Mouse (Mus musculus): ENCODE results near the gene Rnf39. TPM values are rescaled to one million over a fixed set of nuclear protein-coding genes. Genes with fewer than 3 reads are reported as not detected.
A peak's percentile ranks its signal among the peaks of the same experiment; 100 is the strongest.

Rnf39 gene
- total and polyA plus RNA-seq, 3 experiments: 0.18 TPM; not detected in 2

- Histone ChIP-seq H3K9me3 (replicated peaks; ENCODE audit: insufficient read depth, low read length) (no peaks in the 10 kb centered on the region), H3K36me3 (ENCODE audit: control insufficient read depth in 1 of 2, insufficient read depth in 2 of 2, low read length in 2 of 2) (peaks cover 0 to 11% of the 10 kb centered on the region in 2 experiments; a peak in 2 of 4 replicates), H3K4me1 (ENCODE audit: control insufficient read depth in 1 of 2, insufficient read depth in 2 of 2, low read length in 2 of 2) (peaks cover 3 to 8% of the 10 kb centered on the region in 2 experiments; a peak in 2 of 4 replicates)
Observed at GRCm38 (mm10) chr17:36995448-36995847, 52.7 kb downstream of the Rnf39 start.

GRCm38 (mm10) chr17:36997033-36997735 lies 54.5 kb downstream of the Rnf39 start:
- 0 out of 4 replicates have a peak, but pooled peaks cover 0 to 2% of the 10 kb centered on the region in 2 experiments for H3K4me1 ChIP-seq (ENCODE audit: control insufficient read depth in 1 of 2, insufficient read depth in 2 of 2, low read length in 2 of 2)
- DNase-seq (ENCODE audit: low read depth, low spot score): peak; percentile 71
- H3K4me3 ChIP-seq (ENCODE audit: control insufficient read depth in 1 of 2, insufficient read depth in 1 of 2, low read depth in 2 of 2, low read length in 2 of 2): no peak overlapping the region
- H3K9me3 ChIP-seq (replicated peaks; ENCODE audit: insufficient read depth, low read length): no peaks in the 10 kb centered on the region
- no peak overlapping the region for H3K27ac ChIP-seq (ENCODE audit: control insufficient read depth, low read depth, low read length)
- H3K79me2 ChIP-seq (ENCODE audit: control insufficient read depth, insufficient read depth, low read length, poor library complexity): no peaks in the 10 kb centered on the region
- peaks cover 0 to 3% of the 10 kb centered on the region in 2 experiments; a peak in 2 of 4 replicates for H3K36me3 ChIP-seq (ENCODE audit: control insufficient read depth in 1 of 2, insufficient read depth in 2 of 2, low read length in 2 of 2)
- H3K9ac ChIP-seq (ENCODE audit: control insufficient read depth, low read depth, low read length, poor library complexity, severe bottlenecking): no peak overlapping the region
- H3K27me3 ChIP-seq (ENCODE audit: control insufficient read depth in 1 of 2, insufficient read depth in 2 of 2, low read length in 2 of 2): no peaks in the 10 kb centered on the region
- TF ChIP-seq MEF2A (IDR thresholded peaks at IDR 0.05; ENCODE audit: extremely low read depth, insufficient replicate concordance, low read depth, low read length, poor library complexity, severe bottlenecking): no peak
- no peak for TF ChIP-seq ZMIZ1 (IDR thresholded peaks at IDR 0.05; ENCODE audit: low read depth, low read length)
- TF ChIP-seq NRF1 (IDR thresholded peaks at IDR 0.05; ENCODE audit: insufficient read depth, low read depth, low read length, poor library complexity, severe bottlenecking): no peak
- peak; percentile 81 for TF ChIP-seq SMC3 (IDR thresholded peaks at IDR 0.05; ENCODE audit: low read depth, low read length)
- peak; percentile 59 for TF ChIP-seq RAD21 (IDR thresholded peaks at IDR 0.05; ENCODE audit: low read depth, low read length)
- TF ChIP-seq ZC3H11A (IDR thresholded peaks at IDR 0.05; ENCODE audit: low read depth, low read length): peak; percentile 34; the same call in 1 of the 2 replicates
- TF ChIP-seq CTCF (IDR thresholded peaks at IDR 0.05 in 2 of 3, conservative IDR thresholded peaks at IDR 0.05 in 1 of 3; ENCODE audit: control insufficient read depth in 1 of 3, insufficient read depth in 1 of 3, low read depth in 2 of 3, low read length in 3 of 3, poor library complexity in 1 of 3, severe bottlenecking in 1 of 3): peak; percentile 79 to 84 (median 80)
- no peak for TF ChIP-seq BHLHE40 (IDR thresholded peaks at IDR 0.05; ENCODE audit: borderline replicate concordance, low read depth, low read length)
- no peak for TF ChIP-seq USF1 (IDR thresholded peaks at IDR 0.05; ENCODE audit: low read depth, low read length)

More at GRCm38 (mm10) chr17:36995448-36995847, 52.7 kb downstream of the Rnf39 start:
- no peak for DNase-seq (ENCODE audit: low read depth, low spot score)
- Histone ChIP-seq H3K79me2 (ENCODE audit: control insufficient read depth, insufficient read depth, low read length, poor library complexity) (no peaks in the 10 kb centered on the region), H3K27me3 (ENCODE audit: control insufficient read depth in 1 of 2, insufficient read depth in 2 of 2, low read length in 2 of 2) (no peaks in the 10 kb centered on the region), H3K9ac (ENCODE audit: control insufficient read depth, low read depth, low read length, poor library complexity, severe bottlenecking) (no peak overlapping the region), H3K4me3 (ENCODE audit: control insufficient read depth in 1 of 2, insufficient read depth in 1 of 2, low read depth in 2 of 2, low read length in 2 of 2) (no peak overlapping the region), H3K27ac (ENCODE audit: control insufficient read depth, low read depth, low read length) (no peak overlapping the region)
- TF ChIP-seq TAL1 (IDR thresholded peaks at IDR 0.05; ENCODE audit: low read length): no peak

Other genes with a start within 250 kb of the Rnf39 start
- gene H2-M10.5, start 170.0 kb upstream of the Rnf39 start, total RNA-seq (2012; rRNA removed): not detected in 2 replicates
- not detected for gene H2-M10.5, start 170.0 kb upstream of the Rnf39 start, polyA plus RNA-seq (2012; ENCODE audit: insufficient read depth in 1 of 2, insufficient read length in 2 of 2, low read depth in 1 of 2, low replicate concordance in 2 of 2, missing spikeins in 1 of 2)
- gene H2-M10.6, start 130.7 kb upstream of the Rnf39 start, total RNA-seq (2012; rRNA removed): not detected in 2 replicates
- not detected for gene H2-M10.6, start 130.7 kb upstream of the Rnf39 start, polyA plus RNA-seq (2012; ENCODE audit: insufficient read depth in 1 of 2, insufficient read length in 2 of 2, low read depth in 1 of 2, low replicate concordance in 2 of 2, missing spikeins in 1 of 2)
- 4.9 and 5.6 TPM in 2 replicates for gene Trim26, start 105.8 kb upstream of the Rnf39 start, total RNA-seq (2012; rRNA removed)
- gene Trim26, start 105.8 kb upstream of the Rnf39 start, polyA plus RNA-seq (2012; ENCODE audit: insufficient read depth in 1 of 2, insufficient read length in 2 of 2, low read depth in 1 of 2, low replicate concordance in 2 of 2, missing spikeins in 1 of 2): 10 to 100 TPM in 1 of 2 experiments, not detected in 1; 12.4 TPM
- gene Trim15, start 75.7 kb upstream of the Rnf39 start, total RNA-seq (2012; rRNA removed): not detected in 2 replicates
- under 1 TPM in 1 of 2 experiments, not detected in 1; 0.07 TPM for gene Trim15, start 75.7 kb upstream of the Rnf39 start, polyA plus RNA-seq (2012; ENCODE audit: insufficient read depth in 1 of 2, insufficient read length in 2 of 2, low read depth in 1 of 2, low replicate concordance in 2 of 2, missing spikeins in 1 of 2)
- 20.6 and 30.2 TPM in 2 replicates for gene Trim10, start 73.3 kb upstream of the Rnf39 start, total RNA-seq (2012; rRNA removed)
- gene Trim10, start 73.3 kb upstream of the Rnf39 start, polyA plus RNA-seq (2012; ENCODE audit: insufficient read depth in 1 of 2, insufficient read length in 2 of 2, low read depth in 1 of 2, low replicate concordance in 2 of 2, missing spikeins in 1 of 2): 10 to 100 TPM in 1 of 2 experiments, not detected in 1; 30.4 TPM
- gene Trim40, start 52.8 kb upstream of the Rnf39 start, total RNA-seq (2012; rRNA removed): 0.04 TPM in 1 of 2 replicates, not detected in the other
- gene Trim40, start 52.8 kb upstream of the Rnf39 start, polyA plus RNA-seq (2012; ENCODE audit: insufficient read depth in 1 of 2, insufficient read length in 2 of 2, low read depth in 1 of 2, low replicate concordance in 2 of 2, missing spikeins in 1 of 2): under 1 TPM in 1 of 2 experiments, not detected in 1; 0.04 TPM
- not detected in 2 replicates for gene Trim31, start 44.8 kb upstream of the Rnf39 start, total RNA-seq (2012; rRNA removed)
- not detected for gene Trim31, start 44.8 kb upstream of the Rnf39 start, polyA plus RNA-seq (2012; ENCODE audit: insufficient read depth in 1 of 2, insufficient read length in 2 of 2, low read depth in 1 of 2, low replicate concordance in 2 of 2, missing spikeins in 1 of 2)
- gene Ppp1r11, start 8.8 kb downstream of the Rnf39 start, total RNA-seq (2012; rRNA removed): 128 and 138 TPM in 2 replicates
- gene Ppp1r11, start 8.8 kb downstream of the Rnf39 start, polyA plus RNA-seq (2012; ENCODE audit: insufficient read depth in 1 of 2, insufficient read length in 2 of 2, low read depth in 1 of 2, low replicate concordance in 2 of 2, missing spikeins in 1 of 2): 100 to 1,000 TPM in 1 of 2 experiments, not detected in 1; 146 TPM
- 20.5 and 26.4 TPM in 2 replicates for gene Znrd1, start 15.6 kb downstream of the Rnf39 start, total RNA-seq (2012; rRNA removed)
- gene Znrd1, start 15.6 kb downstream of the Rnf39 start, polyA plus RNA-seq (2012; ENCODE audit: insufficient read depth in 1 of 2, insufficient read length in 2 of 2, low read depth in 1 of 2, low replicate concordance in 2 of 2, missing spikeins in 1 of 2): 10 to 100 TPM in 1 of 2 experiments, not detected in 1; 38.2 TPM
- gene Znrd1as, start 15.7 kb downstream of the Rnf39 start, total RNA-seq (2012; rRNA removed): 2.8 and 3.4 TPM in 2 replicates
- gene Znrd1as, start 15.7 kb downstream of the Rnf39 start, polyA plus RNA-seq (2012; ENCODE audit: insufficient read depth in 1 of 2, insufficient read length in 2 of 2, low read depth in 1 of 2, low replicate concordance in 2 of 2, missing spikeins in 1 of 2): 1 to 10 TPM in 1 of 2 experiments, not detected in 1; 1.8 TPM
- gene 2410137M14Rik, start 38.3 kb downstream of the Rnf39 start, total RNA-seq (2012; rRNA removed): not detected in 2 replicates
- gene 2410137M14Rik, start 38.3 kb downstream of the Rnf39 start, polyA plus RNA-seq (2012; ENCODE audit: insufficient read depth in 1 of 2, insufficient read length in 2 of 2, low read depth in 1 of 2, low replicate concordance in 2 of 2, missing spikeins in 1 of 2): not detected
- not detected in 2 replicates for gene H2-M5, start 46.6 kb downstream of the Rnf39 start, total RNA-seq (2012; rRNA removed)
- gene H2-M5, start 46.6 kb downstream of the Rnf39 start, polyA plus RNA-seq (2012; ENCODE audit: insufficient read depth in 1 of 2, insufficient read length in 2 of 2, low read depth in 1 of 2, low replicate concordance in 2 of 2, missing spikeins in 1 of 2): not detected
- not detected in 2 replicates for gene Zfp57, start 58.2 kb downstream of the Rnf39 start, total RNA-seq (2012; rRNA removed)
- not detected for gene Zfp57, start 58.2 kb downstream of the Rnf39 start, polyA plus RNA-seq (2012; ENCODE audit: insufficient read depth in 1 of 2, insufficient read length in 2 of 2, low read depth in 1 of 2, low replicate concordance in 2 of 2, missing spikeins in 1 of 2)
- gene Mog, start 80.5 kb downstream of the Rnf39 start, total RNA-seq (2012; rRNA removed): not detected in 2 replicates
- not detected for gene Mog, start 80.5 kb downstream of the Rnf39 start, polyA plus RNA-seq (2012; ENCODE audit: insufficient read depth in 1 of 2, insufficient read length in 2 of 2, low read depth in 1 of 2, low replicate concordance in 2 of 2, missing spikeins in 1 of 2)
- 1.5 and 2.2 TPM in 2 replicates for gene Gabbr1, start 103.0 kb downstream of the Rnf39 start, total RNA-seq (2012; rRNA removed)
- gene Gabbr1, start 103.0 kb downstream of the Rnf39 start, polyA plus RNA-seq (2012; ENCODE audit: insufficient read depth in 1 of 2, insufficient read length in 2 of 2, low read depth in 1 of 2, low replicate concordance in 2 of 2, missing spikeins in 1 of 2): 10 to 100 TPM in 1 of 2 experiments, not detected in 1; 14.6 TPM
- 0.08 TPM in 1 of 2 replicates, not detected in the other for gene Olfr90, start 145.6 kb downstream of the Rnf39 start, total RNA-seq (2012; rRNA removed)
- gene Olfr90, start 145.6 kb downstream of the Rnf39 start, polyA plus RNA-seq (2012; ENCODE audit: insufficient read depth in 1 of 2, insufficient read length in 2 of 2, low read depth in 1 of 2, low replicate concordance in 2 of 2, missing spikeins in 1 of 2): under 1 TPM in 1 of 2 experiments, not detected in 1; 0.08 TPM
- not detected in 2 replicates for gene Olfr91, start 155.4 kb downstream of the Rnf39 start, total RNA-seq (2012; rRNA removed)
- not detected for gene Olfr91, start 155.4 kb downstream of the Rnf39 start, polyA plus RNA-seq (2012; ENCODE audit: insufficient read depth in 1 of 2, insufficient read length in 2 of 2, low read depth in 1 of 2, low replicate concordance in 2 of 2, missing spikeins in 1 of 2)
- gene Olfr92, start 177.2 kb downstream of the Rnf39 start, total RNA-seq (2012; rRNA removed): not detected in 2 replicates
- gene Olfr92, start 177.2 kb downstream of the Rnf39 start, polyA plus RNA-seq (2012; ENCODE audit: insufficient read depth in 1 of 2, insufficient read length in 2 of 2, low read depth in 1 of 2, low replicate concordance in 2 of 2, missing spikeins in 1 of 2): not detected
- gene Olfr93, start 218.6 kb downstream of the Rnf39 start, total RNA-seq (2012; rRNA removed): not detected in 2 replicates
- not detected for gene Olfr93, start 218.6 kb downstream of the Rnf39 start, polyA plus RNA-seq (2012; ENCODE audit: insufficient read depth in 1 of 2, insufficient read length in 2 of 2, low read depth in 1 of 2, low replicate concordance in 2 of 2, missing spikeins in 1 of 2)

All from MEL (cell line).